ENCODE assay signal across 7 mouse cellular contexts in genomic region chr11:97546804-97547411, GRCm38 (mm10). TPM values are rescaled to one million over a fixed set of nuclear protein-coding genes. Genes with fewer than 3 reads are reported as not detected.
A peak's percentile ranks its signal among the peaks of the same experiment; 100 is the strongest.
DNase-seq lines count a peak whose midpoint lies in the region; ATAC-seq and TF ChIP-seq lines count a peak whose summit lies in the region.

No protein-coding gene starts in this region.

- peaks cover 94% of the 10 kb centered on the region for H3K27me3 ChIP-seq in E14TG2a.4 (ENCODE audit: insufficient read depth, low read length)
- H3K27me3 ChIP-seq in embryonic facial prominence, embryonic 14.5 days (replicated peaks; ENCODE audit: control insufficient read depth, insufficient read depth, low read length) = peaks cover 77% of the 10 kb centered on the region
- peaks cover 17% of the 10 kb centered on the region for H3K27me3 ChIP-seq in hindbrain, embryonic 15.5 days
- H3K27me3 ChIP-seq in liver, embryonic 11.5 days (replicated peaks; ENCODE audit: control insufficient read depth, insufficient read depth, low read length) = peaks cover 98% of the 10 kb centered on the region
- peaks cover 62% of the 10 kb centered on the region for H3K27me3 ChIP-seq in neural tube, embryonic 15.5 days (replicated peaks)

- ATAC-seq in embryonic facial prominence, embryonic 14.5 days (ENCODE audit: low read depth) = peak; percentile 75
- ATAC-seq in hindbrain, embryonic 15.5 days (ENCODE audit: low FRiP score, low read depth) = 0 out of 2 replicates have a peak, but pooled peaks have one; percentile 25
- no peak for ATAC-seq in liver, embryonic 11.5 days (replicated peaks; ENCODE audit: low FRiP score)
- ATAC-seq in neural tube, embryonic 15.5 days (ENCODE audit: low FRiP score) = peak; percentile 48
- no peak for ATAC-seq in monocyte, adult 5-6 weeks (replicated peaks; ENCODE audit: insufficient number of reproducible peaks, low FRiP score, low TSS enrichment, poor library complexity, severe bottlenecking)

- H3K9ac ChIP-seq in embryonic facial prominence, embryonic 14.5 days (ENCODE audit: low read depth, low read length) = peak overlapping the region; percentile 65
- peak overlapping the region; percentile 54 for H3K9ac ChIP-seq in hindbrain, embryonic 15.5 days
- peak overlapping the region; percentile 46 for H3K9ac ChIP-seq in liver, embryonic 11.5 days (ENCODE audit: low read depth, low read length)
- peak overlapping the region; percentile 58 for H3K9ac ChIP-seq in neural tube, embryonic 15.5 days (replicated peaks)

- H3K27ac ChIP-seq in embryonic facial prominence, embryonic 14.5 days (replicated peaks; ENCODE audit: low read depth, low read length) = no peak overlapping the region
- no peak overlapping the region for H3K27ac ChIP-seq in hindbrain, embryonic 15.5 days (replicated peaks)
- H3K27ac ChIP-seq in liver, embryonic 11.5 days (ENCODE audit: low read depth, low read length) = no peak overlapping the region
- no peak overlapping the region for H3K27ac ChIP-seq in neural tube, embryonic 15.5 days (replicated peaks)

- peak overlapping the region; percentile 99 for H3K4me2 ChIP-seq in embryonic facial prominence, embryonic 14.5 days (ENCODE audit: low read depth, low read length)
- peak overlapping the region; percentile 90 for H3K4me2 ChIP-seq in hindbrain, embryonic 15.5 days
- H3K4me2 ChIP-seq in liver, embryonic 11.5 days = peak overlapping the region; percentile 90
- H3K4me2 ChIP-seq in neural tube, embryonic 15.5 days = peak overlapping the region; percentile 95

- TF ChIP-seq CTCF in E14TG2a.4 (conservative IDR thresholded peaks at IDR 0.05; ENCODE audit: low read length) = no peak

- DNase-seq in CD4-positive, CD25-positive, alpha-beta regulatory T cell, adult 2 months (ENCODE audit: low read depth, low spot score) = peak; percentile 38
- DNase-seq in embryonic facial prominence, embryonic 14.5 days (ENCODE audit: low spot score) = peak; percentile 73
- DNase-seq in liver, embryonic 11.5 days (ENCODE audit: low spot score) = no peak

- H3K36me3 ChIP-seq in E14TG2a.4 (ENCODE audit: insufficient read depth, low read length) = no peaks in the 10 kb centered on the region
- H3K36me3 ChIP-seq in embryonic facial prominence, embryonic 14.5 days (ENCODE audit: control insufficient read depth, insufficient read depth, low read length) = no peaks in the 10 kb centered on the region
- no peaks in the 10 kb centered on the region for H3K36me3 ChIP-seq in hindbrain, embryonic 15.5 days
- H3K36me3 ChIP-seq in liver, embryonic 11.5 days (ENCODE audit: control insufficient read depth, insufficient read depth, low read length) = no peaks in the 10 kb centered on the region
- peaks cover 4% of the 10 kb centered on the region; the same call in 1 of the 2 replicates for H3K36me3 ChIP-seq in neural tube, embryonic 15.5 days

- H3K9me3 ChIP-seq in E14TG2a.4 (ENCODE audit: low read length) = no peaks in the 10 kb centered on the region
- no peaks in the 10 kb centered on the region for H3K9me3 ChIP-seq in embryonic facial prominence, embryonic 14.5 days (ENCODE audit: control insufficient read depth, low read length)
- H3K9me3 ChIP-seq in hindbrain, embryonic 15.5 days = no peaks in the 10 kb centered on the region
- no peaks in the 10 kb centered on the region for H3K9me3 ChIP-seq in liver, embryonic 11.5 days (ENCODE audit: control insufficient read depth, low read length)
- no peaks in the 10 kb centered on the region for H3K9me3 ChIP-seq in neural tube, embryonic 15.5 days (replicated peaks)

- WGBS in embryonic facial prominence, embryonic 14.5 days = under 1% methylated on average over 26 of the region's 73 CpGs
- WGBS in hindbrain, embryonic 15.5 days = 1% methylated on average over 20 of the region's 73 CpGs
- under 1% methylated on average over 54 of the region's 73 CpGs for WGBS in liver, embryonic 11.5 days
- under 1% methylated on average over 52 of the region's 73 CpGs for WGBS in neural tube, embryonic 15.5 days

- H3K4me3 ChIP-seq in E14TG2a.4 (replicated peaks; ENCODE audit: low read length) = peak overlapping the region; percentile 85
- peak overlapping the region; percentile 57 for H3K4me3 ChIP-seq in embryonic facial prominence, embryonic 14.5 days (ENCODE audit: low read depth, low read length)
- peak overlapping the region; percentile 50 for H3K4me3 ChIP-seq in hindbrain, embryonic 15.5 days
- peak overlapping the region; percentile 59 for H3K4me3 ChIP-seq in liver, embryonic 11.5 days (ENCODE audit: low read depth, low read length)
- peak overlapping the region; percentile 51 for H3K4me3 ChIP-seq in neural tube, embryonic 15.5 days (replicated peaks)

- peaks cover 62% of the 10 kb centered on the region for H3K4me1 ChIP-seq in E14TG2a.4 (replicated peaks; ENCODE audit: low read depth, low read length)
- peaks cover 6% of the 10 kb centered on the region; the same call in 1 of the 2 replicates for H3K4me1 ChIP-seq in embryonic facial prominence, embryonic 14.5 days (ENCODE audit: control insufficient read depth, insufficient read depth, low read length)
- H3K4me1 ChIP-seq in hindbrain, embryonic 15.5 days (replicated peaks) = peaks cover 50% of the 10 kb centered on the region
- peaks cover 7% of the 10 kb centered on the region for H3K4me1 ChIP-seq in liver, embryonic 11.5 days (replicated peaks; ENCODE audit: control insufficient read depth, insufficient read depth, low read length)
- H3K4me1 ChIP-seq in neural tube, embryonic 15.5 days = peaks cover 48% of the 10 kb centered on the region

RNA-seq across cellular contexts. Expression of gene Srcin1, which starts 29.1 kb away (rescaled TPM):
- 0.76 and 1.6 TPM in 2 replicates for polyA plus RNA-seq in embryonic facial prominence, embryonic 14.5 days (2014; fragmentation: Nextera tagmentation; extraction: Ambion mirVana)
- 11.9 TPM in 2 replicates for polyA plus RNA-seq in hindbrain, embryonic 15.5 days (2015; fragmentation: Nextera tagmentation; extraction: Ambion mirVana)
- 0.13 and 0.14 TPM in 2 replicates for polyA plus RNA-seq in liver, embryonic 11.5 days (2014; fragmentation: Nextera tagmentation; extraction: Ambion mirVana)
- 7.2 and 10.5 TPM in 2 replicates for polyA plus RNA-seq in neural tube, embryonic 15.5 days (2015; fragmentation: Nextera tagmentation; extraction: Ambion mirVana)
- total RNA-seq in monocyte, adult 5-6 weeks (2017) = 0.10 to 0.58 TPM (median 0.21 TPM) in 3 replicates

RNA-seq across cellular contexts. Expression of gene 4933428G20Rik, which starts 46.8 kb away (rescaled TPM):
- polyA plus RNA-seq in embryonic facial prominence, embryonic 14.5 days (2014; fragmentation: Nextera tagmentation; extraction: Ambion mirVana) = 0.13 TPM in 1 of 2 replicates, not detected in the other
- 1.2 and 1.3 TPM in 2 replicates for polyA plus RNA-seq in hindbrain, embryonic 15.5 days (2015; fragmentation: Nextera tagmentation; extraction: Ambion mirVana)
- 0.21 and 0.44 TPM in 2 replicates for polyA plus RNA-seq in liver, embryonic 11.5 days (2014; fragmentation: Nextera tagmentation; extraction: Ambion mirVana)
- 1.2 and 1.4 TPM in 2 replicates for polyA plus RNA-seq in neural tube, embryonic 15.5 days (2015; fragmentation: Nextera tagmentation; extraction: Ambion mirVana)
- not detected in 3 replicates for total RNA-seq in monocyte, adult 5-6 weeks (2017)

Comparison
In these comparisons a context has a peak if more than half of its experiments do, and no peak if none do; other contexts are left out.
1. ATAC-seq: peak in embryonic facial prominence, embryonic 14.5 days (single experiment), hindbrain, embryonic 15.5 days (single experiment) and neural tube, embryonic 15.5 days (single experiment); none in liver, embryonic 11.5 days (single experiment) and monocyte, adult 5-6 weeks (single experiment).
2. Peak in every context shown above with its lines, with median percentiles within 50 percentile points of each other: H3K4me3 ChIP-seq, H3K4me2 ChIP-seq and H3K9ac ChIP-seq.